Comparison of ENCODE assay signal across 8 mouse cellular contexts in genomic region chr5:139178895-139179631, GRCm38 (mm10). TPM values are rescaled to one million over a fixed set of nuclear protein-coding genes. Genes with fewer than 3 reads are reported as not detected.
A peak's percentile ranks its signal among the peaks of the same experiment; 100 is the strongest.
DNase-seq lines count a peak whose midpoint lies in the region; ATAC-seq lines count a peak whose summit lies in the region.

No protein-coding gene starts in this region.

- ATAC-seq in embryonic facial prominence, embryonic 14.5 days (ENCODE audit: low read depth), result peak; percentile 77
- peak; percentile 44; the same call in 1 of the 2 replicates for ATAC-seq in limb, embryonic 15.5 days (ENCODE audit: insufficient number of reproducible peaks, low FRiP score, low TSS enrichment, low read depth)
- ATAC-seq in monocyte, adult 5-6 weeks (replicated peaks; ENCODE audit: insufficient number of reproducible peaks, low FRiP score, low TSS enrichment, poor library complexity, severe bottlenecking), result peak; percentile 90

- no peaks in the 10 kb centered on the region for H3K4me1 ChIP-seq in embryonic facial prominence, embryonic 14.5 days (ENCODE audit: control insufficient read depth, insufficient read depth, low read length)
- H3K4me1 ChIP-seq in limb, embryonic 15.5 days, result peaks cover 19% of the 10 kb centered on the region

- no peak overlapping the region for H3K27ac ChIP-seq in embryonic facial prominence, embryonic 14.5 days (replicated peaks; ENCODE audit: low read depth, low read length)
- H3K27ac ChIP-seq in limb, embryonic 15.5 days, result no peak overlapping the region

- H3K9me3 ChIP-seq in embryonic facial prominence, embryonic 14.5 days (ENCODE audit: control insufficient read depth, low read length), result no peaks in the 10 kb centered on the region
- H3K9me3 ChIP-seq in limb, embryonic 15.5 days, result no peaks in the 10 kb centered on the region

- H3K4me2 ChIP-seq in embryonic facial prominence, embryonic 14.5 days (ENCODE audit: low read depth, low read length), result no peak overlapping the region
- no peak overlapping the region for H3K4me2 ChIP-seq in limb, embryonic 15.5 days

- no peak overlapping the region for H3K9ac ChIP-seq in embryonic facial prominence, embryonic 14.5 days (ENCODE audit: low read depth, low read length)
- H3K9ac ChIP-seq in limb, embryonic 15.5 days, result no peak overlapping the region

- 29% methylated on average over 11 of the region's 11 CpGs for WGBS in embryonic facial prominence, embryonic 14.5 days
- 25% methylated on average over 11 of the region's 11 CpGs for WGBS in limb, embryonic 15.5 days

- DNase-seq in A20 (ENCODE audit: low read depth, low spot score), result peak; percentile 81
- DNase-seq in adrenal gland, postnatal 4 days (ENCODE audit: low spot score in 2 of 2), result peak; percentile 55 to 61
- peak; percentile 78 for DNase-seq in embryonic facial prominence, embryonic 14.5 days (ENCODE audit: low spot score)
- DNase-seq in heart, adult 9 months (ENCODE audit: low spot score in 2 of 2), result peak; percentile 31 to 68
- peak; percentile 67 for DNase-seq in kidney, adult 9 months
- peak; percentile 63 to 76 for DNase-seq in spleen, postnatal 14 days (ENCODE audit: low spot score in 2 of 2)

- H3K36me3 ChIP-seq in embryonic facial prominence, embryonic 14.5 days (ENCODE audit: control insufficient read depth, insufficient read depth, low read length), result peaks cover 72% of the 10 kb centered on the region
- H3K36me3 ChIP-seq in limb, embryonic 15.5 days, result peaks cover 63% of the 10 kb centered on the region

- H3K4me3 ChIP-seq in embryonic facial prominence, embryonic 14.5 days (ENCODE audit: low read depth, low read length), result no peak overlapping the region
- no peak overlapping the region for H3K4me3 ChIP-seq in limb, embryonic 15.5 days

- H3K27me3 ChIP-seq in embryonic facial prominence, embryonic 14.5 days (replicated peaks; ENCODE audit: control insufficient read depth, insufficient read depth, low read length), result no peaks in the 10 kb centered on the region
- H3K27me3 ChIP-seq in limb, embryonic 15.5 days, result peaks cover 15% of the 10 kb centered on the region

RNA-seq across cellular contexts. Expression of gene Sun1, which starts 21.4 kb away (rescaled TPM):
- total RNA-seq in adrenal gland, postnatal 4 days (2021), result 10 to 100 TPM; 78.5 to 81.6 TPM
- 56.3 and 59.5 TPM in 2 replicates for polyA plus RNA-seq in embryonic facial prominence, embryonic 14.5 days (2014; fragmentation: Nextera tagmentation; extraction: Ambion mirVana)
- polyA plus RNA-seq in limb, embryonic 15.5 days (2015; fragmentation: Nextera tagmentation; extraction: Ambion mirVana), result 52.4 and 56.7 TPM in 2 replicates
- total RNA-seq in monocyte, adult 5-6 weeks (2017), result 62.9 to 89.5 TPM (median 80.2 TPM) in 3 replicates

RNA-seq across cellular contexts. Expression of gene Dnaaf5, which starts 29.0 kb away (rescaled TPM):
- total RNA-seq in adrenal gland, postnatal 4 days (2021), result 10 to 100 TPM; 15.8 to 16.1 TPM
- 5.2 and 5.8 TPM in 2 replicates for polyA plus RNA-seq in embryonic facial prominence, embryonic 14.5 days (2014; fragmentation: Nextera tagmentation; extraction: Ambion mirVana)
- polyA plus RNA-seq in limb, embryonic 15.5 days (2015; fragmentation: Nextera tagmentation; extraction: Ambion mirVana), result 4.7 and 5.5 TPM in 2 replicates
- total RNA-seq in monocyte, adult 5-6 weeks (2017), result 5.8 to 11.9 TPM (median 6.1 TPM) in 3 replicates

RNA-seq across cellular contexts. Expression of gene Prkar1b, which starts 29.3 kb away (rescaled TPM):
- total RNA-seq in adrenal gland, postnatal 4 days (2021), result 10 to 100 TPM; 23.1 to 31.3 TPM
- 22.8 and 26.1 TPM in 2 replicates for polyA plus RNA-seq in embryonic facial prominence, embryonic 14.5 days (2014; fragmentation: Nextera tagmentation; extraction: Ambion mirVana)
- polyA plus RNA-seq in limb, embryonic 15.5 days (2015; fragmentation: Nextera tagmentation; extraction: Ambion mirVana), result 19.2 and 20.1 TPM in 2 replicates
- 17.1 TPM in 1 of 3 replicates, not detected in the others for total RNA-seq in monocyte, adult 5-6 weeks (2017)
